Mouse (Mus musculus) heart, postnatal 0 days (tissue): ENCODE measurements at regions not wholly inside any gene's neighbourhood (a gene's known extent, or its start where the extent isn't known, plus 50 kb on each side); places are given as distances from the start of the nearest gene placed in this dataset.

ENCODE experiments used
- CTCF ChIP-seq: IDR thresholded peaks from 2 replicates; pipeline ENCODE4 v1.5.1; 2016; ENCODE audit warnings: antibody characterized with exemption, control low read depth, low read depth
- EP300 ChIP-seq: IDR thresholded peaks from 2 replicates; pipeline ENCODE4 v1.6.1; 2016; ENCODE audit warnings: antibody characterized with exemption, low read depth

GRCm38 (mm10) chr13:79018051-79018450, 818.5 kb upstream of the Nr2f1 start:
- TF ChIP-seq CTCF = no peak
- TF ChIP-seq EP300 = no peak
